Mouse (Mus musculus): ENCODE data around the gene Rassf2.

GRCm38 (mm10) chr2:132024028-132024427, 6.0 kb downstream of the Rassf2 start:
- TF ChIP-seq EP300 (IDR thresholded peaks at IDR 0.05; ENCODE audit: low read depth) (no peak), CTCF (IDR thresholded peaks at IDR 0.05; ENCODE audit: low read depth) (no peak)
